Mouse (Mus musculus): ENCODE results near the gene Gart. TPM values are rescaled to one million over a fixed set of nuclear protein-coding genes. Genes with fewer than 3 reads are reported as not detected.

The Gart gene
- 10 to 100 TPM; 67.5 to 90.9 TPM for total RNA-seq (2023)

DNA sequence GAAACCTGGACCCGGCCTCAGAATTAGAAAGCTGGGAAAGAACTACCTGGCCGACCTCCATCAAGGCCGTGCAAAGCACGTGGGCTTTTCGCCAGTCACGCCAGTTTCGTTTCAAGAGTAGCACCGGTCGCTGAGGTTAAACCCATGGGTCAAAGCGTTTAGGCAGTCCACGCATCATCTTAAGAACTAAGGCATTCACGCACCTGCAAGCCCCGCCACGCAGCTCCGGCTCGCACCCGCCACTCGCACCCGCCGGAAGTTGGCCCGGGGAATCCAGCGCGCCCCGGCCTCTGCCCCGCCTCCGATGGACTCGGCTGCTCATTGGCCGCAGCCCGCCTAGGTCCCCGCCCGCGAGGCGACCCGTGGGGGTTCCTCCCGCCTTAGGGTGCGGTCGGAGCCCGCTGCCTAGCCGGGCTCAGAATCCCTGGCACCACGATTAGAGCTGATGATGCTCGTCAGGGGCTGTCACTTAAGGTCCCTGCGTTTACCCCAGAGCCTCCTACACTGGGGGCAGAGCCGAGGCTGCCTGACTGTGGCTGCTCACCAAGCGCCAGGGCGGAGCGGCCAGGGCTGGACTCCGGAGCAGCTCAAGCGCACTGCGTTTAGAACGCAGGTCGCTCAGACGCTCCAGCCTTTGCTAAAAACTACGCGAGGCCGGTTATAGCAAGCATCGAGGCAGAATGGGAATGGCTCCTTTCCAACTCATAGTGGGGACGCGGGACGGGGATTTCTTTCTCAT, at the start of gene Gart:
Gene Gart, minus strand, starts transcription at position 272 of the 739 bp plus-strand sequence.

DNA sequence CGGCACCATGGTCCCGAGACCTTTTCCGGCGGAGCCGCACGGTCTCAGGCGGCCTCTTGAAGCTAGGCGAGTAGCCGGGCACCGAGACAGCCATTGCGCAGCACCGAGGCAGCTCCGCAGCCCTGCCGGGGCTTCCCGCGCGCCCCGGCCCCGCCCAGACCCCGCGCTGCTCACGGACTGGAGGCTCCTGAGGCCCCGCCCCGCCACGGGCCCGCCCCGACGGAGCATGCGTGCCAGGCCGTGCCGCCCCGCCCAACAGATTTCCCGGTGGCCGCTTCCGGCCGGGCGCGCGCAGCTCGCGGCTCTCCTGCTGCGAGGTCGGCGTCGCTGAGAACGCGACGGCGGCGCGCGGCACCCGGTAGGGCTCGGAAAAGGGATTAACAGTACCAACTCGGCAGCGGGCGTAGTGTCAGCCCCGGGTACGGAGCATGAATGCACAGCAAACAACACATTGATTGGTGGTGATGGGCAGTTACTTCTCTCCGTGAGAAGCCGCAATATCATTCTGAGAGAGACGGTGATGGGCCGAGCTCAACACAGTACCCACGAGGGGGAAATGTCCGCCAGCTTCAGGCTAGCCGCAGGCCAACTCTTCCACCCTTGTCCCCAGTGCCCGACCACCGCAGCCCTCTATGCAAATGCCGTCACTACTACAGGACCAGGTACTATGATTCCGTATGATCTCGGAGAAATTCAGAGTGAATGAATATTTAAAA, 42.0 kb upstream of the Gart start, which contains the start of gene Donson:
Gene Donson, minus strand, starts transcription at position 152 of the 716 bp plus-strand sequence.

DNA sequence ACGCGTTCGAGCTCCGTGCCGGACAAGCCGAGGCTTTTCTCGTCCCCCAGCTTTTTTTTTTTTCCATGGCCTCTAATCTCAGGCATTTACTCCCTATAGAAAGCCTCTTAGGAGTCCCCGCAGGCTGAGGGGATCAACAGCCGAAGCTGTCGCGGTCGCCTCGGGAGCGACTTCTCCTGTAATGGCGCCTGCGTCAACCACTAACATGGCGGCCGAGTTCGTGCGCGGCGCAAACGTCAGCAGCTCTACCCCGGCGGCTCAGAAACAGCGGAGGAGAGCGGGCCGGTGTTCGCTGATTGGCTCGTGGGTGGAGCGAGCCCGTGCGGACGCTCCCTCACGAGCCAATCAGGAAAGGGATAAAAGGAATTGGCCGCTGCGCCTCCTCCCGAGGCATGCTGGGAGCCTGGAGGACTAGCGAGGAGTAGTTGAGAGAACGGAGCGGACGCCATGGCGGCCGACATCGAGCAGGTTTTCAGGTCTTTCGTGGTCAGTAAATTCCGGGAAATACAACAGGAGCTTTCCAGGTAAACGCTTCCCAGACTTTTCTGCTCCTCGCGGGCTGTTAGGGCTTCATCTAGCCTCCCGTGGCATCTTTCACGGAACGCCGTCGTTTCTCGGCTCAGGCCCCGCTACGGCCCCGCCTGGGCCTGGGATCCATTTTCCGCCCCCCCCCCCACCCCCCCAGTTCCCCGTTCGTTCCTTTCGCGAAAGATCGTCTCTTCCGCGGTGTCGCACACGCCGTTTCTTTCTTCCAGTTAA, 888 bp upstream of the Gart start, which contains the start of gene Son:
Gene Son, plus strand, starts transcription at position 46 of the 759 bp plus-strand sequence.

DNA sequence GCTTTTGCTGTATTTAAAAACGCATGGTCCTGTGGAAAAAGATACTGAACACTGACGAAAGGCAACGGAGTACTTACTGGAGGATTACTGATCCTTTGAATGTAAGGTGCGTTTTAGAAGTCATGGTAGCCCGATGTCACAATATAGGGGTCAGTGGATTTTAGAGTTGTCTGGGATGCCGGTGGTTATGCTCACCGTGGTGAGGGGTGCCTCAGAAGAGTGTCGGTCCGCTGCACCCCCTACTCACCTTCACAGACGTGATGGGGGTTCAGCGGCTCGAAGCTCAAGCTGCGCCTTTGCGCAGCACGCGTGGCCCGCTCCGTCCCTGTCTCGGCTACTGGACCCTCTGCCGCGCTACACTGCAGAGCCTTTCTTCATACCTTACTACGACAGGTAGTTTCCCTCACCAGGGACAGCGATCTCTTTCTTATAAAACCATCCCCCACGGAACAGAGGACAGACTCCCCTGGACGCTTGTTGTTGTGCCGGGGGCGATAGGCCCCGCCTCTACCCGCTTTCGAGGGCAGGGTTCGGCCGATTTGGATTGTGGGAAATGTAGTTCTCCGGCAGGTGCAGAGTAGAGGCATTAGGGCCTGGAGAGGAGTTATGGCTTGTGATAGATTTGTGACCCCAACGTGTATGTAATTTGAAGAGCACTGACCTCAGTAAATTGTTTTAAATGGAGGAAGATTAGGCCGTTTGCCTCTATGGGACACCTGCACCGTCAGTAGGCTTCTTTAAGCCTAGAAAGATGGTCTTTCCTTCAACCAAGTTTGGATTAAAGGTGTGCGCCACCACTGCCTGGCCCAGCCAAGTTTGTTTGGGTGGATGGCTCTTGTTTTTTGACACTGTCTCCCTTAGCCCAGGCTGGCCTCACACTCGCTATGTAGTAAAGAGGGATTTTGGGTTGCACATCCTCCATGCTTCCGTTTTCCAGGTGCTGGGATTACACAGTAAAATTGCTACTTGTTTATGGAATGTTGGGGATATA, 27.9 kb downstream of the Gart start, which contains the start of gene Dnajc28:
Gene Dnajc28, minus strand, starts transcription at position 516 of the 991 bp plus-strand sequence.

DNA sequence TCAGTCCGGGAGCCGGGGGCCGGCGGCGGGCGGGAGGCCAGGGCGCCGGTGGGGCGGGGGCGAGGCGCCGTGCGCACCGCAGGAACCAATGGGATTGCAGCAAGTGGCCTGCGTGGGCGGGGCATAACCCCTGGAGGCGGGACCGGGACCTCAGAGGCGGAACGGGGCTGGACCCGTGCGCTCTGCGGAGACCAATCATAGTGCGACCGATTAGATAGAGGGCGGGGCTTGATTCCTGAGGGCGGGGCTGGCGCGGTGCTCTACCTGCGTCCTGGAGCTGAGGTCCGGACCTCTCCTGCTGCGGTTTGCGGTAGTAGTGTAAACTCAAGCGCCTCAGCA, 49.1 kb downstream of the Gart start, which contains the start of gene Tmem50b:
Gene Tmem50b, minus strand, starts transcription at position 129 of the 339 bp plus-strand sequence.

Other genes starting within 250 kb of the Gart start
- gene Il10rb, start 240.8 kb downstream of the Gart start, total RNA-seq (2023): 100 to 1,000 TPM; 110 to 129 TPM
- 100 to 1,000 TPM; 160 to 174 TPM for gene Ifnar1, start 161.7 kb downstream of the Gart start, total RNA-seq (2023)
- gene Ifngr2, start 99.9 kb downstream of the Gart start, total RNA-seq (2023): 10 to 100 TPM; 53.4 to 66.9 TPM
- gene Tmem50b, start 49.2 kb downstream of the Gart start, total RNA-seq (2023): 10 to 100 TPM; 45.7 to 46.3 TPM
- 1 to 10 TPM; 1.3 to 1.7 TPM for gene Dnajc28, start 27.9 kb downstream of the Gart start, total RNA-seq (2023)
- gene Son, start 554 bp upstream of the Gart start, total RNA-seq (2023): 100 to 1,000 TPM; 530 to 541 TPM
- gene Donson, start 41.8 kb upstream of the Gart start, total RNA-seq (2023): 10 to 100 TPM; 74.4 to 79.4 TPM
- gene Cryzl1, start 82.0 kb upstream of the Gart start, total RNA-seq (2023): 10 to 100 TPM; 53.9 to 61.5 TPM
- gene Itsn1, start 82.3 kb upstream of the Gart start, total RNA-seq (2023): 10 to 100 TPM; 19.9 to 33.8 TPM

Data from B cell, adult 67 days (primary cell).